Mouse (Mus musculus) ES-Bruce4 (cell line): Measurements from ENCODE around the gene Copz1.

Experiments
- CTCF ChIP-seq: IDR thresholded peaks from one replicate; pipeline ENCODE4 v1.8.1; 2011; ENCODE audit warnings: low read depth, low read length
- POLR2A ChIP-seq: IDR thresholded peaks from one replicate; pipeline ENCODE4 v1.8.1; 2011; ENCODE audit warnings: low read length; ENCODE audit not compliant: insufficient read depth

DNA sequence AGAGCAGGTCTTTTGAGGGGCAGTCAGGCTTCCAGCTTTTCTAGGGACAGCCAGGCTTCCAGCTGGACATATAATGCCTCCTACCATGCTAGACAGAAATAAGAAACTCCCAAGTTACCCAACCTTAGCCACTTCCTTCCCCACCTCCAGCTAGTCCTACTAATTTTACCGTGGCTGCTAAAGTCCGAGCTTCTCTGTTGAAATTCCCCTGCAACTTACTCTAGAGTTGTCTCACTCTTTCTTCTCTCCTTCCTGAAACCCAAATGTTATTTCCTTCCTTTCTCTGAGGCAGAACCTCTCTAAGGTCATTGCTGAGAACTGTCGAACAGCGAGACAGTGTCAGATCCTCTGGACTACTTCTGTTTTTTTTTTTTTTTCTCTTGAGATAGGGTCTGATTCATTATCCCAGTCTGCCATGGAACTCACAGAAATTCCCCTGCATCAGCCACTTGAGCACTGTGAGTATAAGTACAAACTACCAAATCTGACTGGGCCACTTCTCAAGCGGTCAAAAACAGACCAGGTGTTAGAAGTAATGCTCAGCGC lies 37.9 kb downstream of the Copz1 start, which contains the start of gene Gpr84:
- no peak for TF ChIP-seq POLR2A
- TF ChIP-seq CTCF = no peak
